Mouse (Mus musculus) adrenal gland, adult 10 weeks (tissue): ENCODE data around the gene Mrrf. TPM values are rescaled to one million over a fixed set of nuclear protein-coding genes. Genes with fewer than 3 reads are reported as not detected.

ENCODE experiments used
- polyA plus RNA-seq: library from polyadenylated mRNA; stranded (reverse); fragments of 350-450 nt; fragmentation: Illumina TruSeq; extraction: RNeasy Lipid Tissue Mini Kit (QIAGEN cat#74804); gene quantifications from one replicate; pipeline ENCODE4 v1.2.3, GENCODE M21; 2014; ENCODE audit warnings: low read depth, low replicate concordance

The Mrrf gene
- 28.6 TPM for polyA plus RNA-seq

GRCm38 (mm10) chr2:36136300-36136941 is at the start of gene Mrrf, which contains the start of gene Rbm18:
TSS of gene Mrrf (plus strand) at chr2:36136389.
TSS of gene Rbm18 (minus strand) at chr2:36136773.

GRCm38 (mm10) chr2:36104956-36105741 is 31.0 kb upstream of the Mrrf start, which contains the start of gene Lhx6:
TSS of gene Lhx6 (minus strand) at chr2:36105408.

GRCm38 (mm10) chr2:36230366-36230765 is 94.2 kb downstream of the Mrrf start, which contains the start of gene Ptgs1:
TSS of gene Ptgs1 (plus strand) at chr2:36230426.

Other genes starting within 250 kb of the Mrrf start
- gene Ttll11, start 156.5 kb upstream of the Mrrf start, polyA plus RNA-seq: 1.3 TPM
- 4.1 TPM for gene Ndufa8, start 87.0 kb upstream of the Mrrf start, polyA plus RNA-seq
- not detected for gene Morn5, start 86.9 kb upstream of the Mrrf start, polyA plus RNA-seq
- 1.1 TPM for gene Lhx6, start 31.0 kb upstream of the Mrrf start, polyA plus RNA-seq
- gene Rbm18, start 384 bp downstream of the Mrrf start, polyA plus RNA-seq: 75.4 TPM
- 9.7 TPM for gene Ptgs1, start 94.0 kb downstream of the Mrrf start, polyA plus RNA-seq
- not detected for gene Olfr338, start 237.1 kb downstream of the Mrrf start, polyA plus RNA-seq